ENCODE assay signal across 8 mouse cellular contexts in the genomic region with DNA sequence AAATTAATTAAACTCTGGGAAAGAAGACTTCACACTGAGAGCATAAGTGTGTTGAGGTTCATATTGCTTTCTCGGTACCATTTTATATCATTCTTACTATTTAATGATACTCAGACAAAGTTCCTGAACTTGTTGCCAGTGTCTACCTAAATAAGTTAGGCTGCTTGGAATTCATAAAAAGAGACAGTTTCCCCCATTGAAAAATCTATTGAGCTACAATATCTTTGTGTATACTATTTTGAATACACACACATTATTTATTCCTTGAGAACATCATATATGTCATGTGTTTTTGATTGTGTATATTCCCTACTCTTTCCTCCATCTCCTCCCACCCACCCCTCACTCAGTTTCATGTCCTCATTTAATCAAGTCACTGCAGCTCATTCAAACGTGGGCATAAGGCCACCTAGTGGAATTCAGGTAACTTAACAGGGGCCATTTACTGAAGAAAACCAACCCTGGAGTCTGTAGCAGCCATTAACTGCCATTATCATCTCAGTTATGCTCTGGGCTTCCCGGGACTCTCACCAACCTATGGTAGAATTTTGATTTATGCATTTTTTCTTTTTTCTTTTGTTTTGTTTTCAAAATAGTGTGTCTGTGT. TPM values are rescaled to one million over a fixed set of nuclear protein-coding genes. Genes with fewer than 3 reads are reported as not detected.
DNase-seq lines count a peak whose midpoint lies in the region; ATAC-seq and TF ChIP-seq lines count a peak whose summit lies in the region.

No protein-coding gene starts in this region.

- H3K9ac ChIP-seq in liver, adult 2 months (ENCODE audit: low read depth, low read length) = peak overlapping the region; percentile 6
- H3K9ac ChIP-seq in liver, embryonic 13.5 days = no peak overlapping the region
- H3K9ac ChIP-seq in stomach, embryonic 15.5 days = no peak overlapping the region

- DNase-seq in liver, adult 2 months (ENCODE audit: extremely low read depth, low read depth, low spot score) = peak; percentile 41
- no peak for DNase-seq in liver
- no peak for DNase-seq in liver, embryonic 13.5 days
- DNase-seq in layer of hippocampus, postnatal 36 days = no peak
- no peak for DNase-seq in layer of hippocampus, adult 9-11 months
- no peak for DNase-seq in cerebellum, adult 18-20 months

- peaks cover 4% of the 10 kb centered on the region for H3K4me1 ChIP-seq in liver, adult 2 months (ENCODE audit: control insufficient read depth, insufficient read depth, low read length)
- peaks cover 5% of the 10 kb centered on the region for H3K4me1 ChIP-seq in bone marrow macrophage, adult 2 months (ENCODE audit: control insufficient read depth, insufficient read depth, low read length)
- peaks cover 6% of the 10 kb centered on the region; the same call in 1 of the 2 replicates for H3K4me1 ChIP-seq in liver, embryonic 13.5 days (replicated peaks)
- no peaks in the 10 kb centered on the region for H3K4me1 ChIP-seq in stomach, embryonic 15.5 days

- TF ChIP-seq POLR2A in liver, adult 2 months (IDR thresholded peaks at IDR 0.05; ENCODE audit: extremely low read depth, insufficient read depth, low read length) = no peak
- no peak for TF ChIP-seq POLR2A in bone marrow macrophage, adult 2 months (IDR thresholded peaks at IDR 0.05; ENCODE audit: borderline replicate concordance, low read depth, low read length)

- no peak for ATAC-seq in liver, embryonic 13.5 days (ENCODE audit: low read depth)
- no peak for ATAC-seq in stomach, embryonic 15.5 days (ENCODE audit: insufficient read depth, low FRiP score, low read depth)

- H3K36me3 ChIP-seq in liver, adult 2 months (ENCODE audit: control insufficient read depth, insufficient read depth, low read length) = no peaks in the 10 kb centered on the region
- no peaks in the 10 kb centered on the region for H3K36me3 ChIP-seq in liver, embryonic 13.5 days
- no peaks in the 10 kb centered on the region for H3K36me3 ChIP-seq in stomach, embryonic 15.5 days

- H3K4me3 ChIP-seq in liver, adult 2 months (ENCODE audit: insufficient read depth, low read depth, low read length) = peak overlapping the region; percentile 56; the same call in 1 of the 2 replicates
- peak overlapping the region; percentile 61 for H3K4me3 ChIP-seq in bone marrow macrophage, adult 2 months (ENCODE audit: insufficient read depth, low read length)
- peak overlapping the region; percentile 41; the same call in 1 of the 2 replicates for H3K4me3 ChIP-seq in liver, embryonic 13.5 days (replicated peaks)
- H3K4me3 ChIP-seq in stomach, embryonic 15.5 days (replicated peaks) = peak overlapping the region; percentile 28; the same call in 1 of the 2 replicates

- 27% methylated on average over 3 of the region's 3 CpGs for WGBS in liver, adult 2 months
- WGBS in liver, embryonic 13.5 days (ENCODE audit: insufficient replicate concordance) = 38% methylated on average over 3 of the region's 3 CpGs
- WGBS in stomach, embryonic 15.5 days = 47% methylated on average over 3 of the region's 3 CpGs

- no peaks in the 10 kb centered on the region for H3K79me2 ChIP-seq in liver, adult 2 months (ENCODE audit: control insufficient read depth, insufficient read depth, low read length)

- peak overlapping the region; percentile 58 for H3K4me2 ChIP-seq in liver, embryonic 13.5 days
- peak overlapping the region; percentile 45 for H3K4me2 ChIP-seq in stomach, embryonic 15.5 days

- peak; percentile 34; the same call in 1 of the 2 replicates for TF ChIP-seq CTCF in liver, adult 2 months (IDR thresholded peaks at IDR 0.05; ENCODE audit: low read depth, low read length)
- TF ChIP-seq CTCF in bone marrow macrophage, adult 2 months (IDR thresholded peaks at IDR 0.05; ENCODE audit: low read depth, low read length) = no peak

- no peaks in the 10 kb centered on the region for H3K9me3 ChIP-seq in liver, embryonic 13.5 days (replicated peaks)
- no peaks in the 10 kb centered on the region for H3K9me3 ChIP-seq in stomach, embryonic 15.5 days

- H3K27ac ChIP-seq in liver, adult 2 months (replicated peaks; ENCODE audit: insufficient read depth, low read depth, low read length) = peak overlapping the region; percentile 41
- peak overlapping the region; percentile 48; the same call in 1 of the 2 replicates for H3K27ac ChIP-seq in bone marrow macrophage, adult 2 months (ENCODE audit: insufficient read depth, low read depth, low read length)
- H3K27ac ChIP-seq in liver, embryonic 13.5 days = no peak overlapping the region
- H3K27ac ChIP-seq in stomach, embryonic 15.5 days = no peak overlapping the region

- 0 out of 2 replicates have a peak, but pooled peaks cover 3% of the 10 kb centered on the region for H3K27me3 ChIP-seq in liver, adult 2 months (ENCODE audit: control insufficient read depth, insufficient read depth, low read length)
- H3K27me3 ChIP-seq in liver, embryonic 13.5 days = no peaks in the 10 kb centered on the region
- no peaks in the 10 kb centered on the region for H3K27me3 ChIP-seq in stomach, embryonic 15.5 days (replicated peaks)

RNA-seq across cellular contexts. Expression of gene Gbp2, which starts 0.7 kb away (rescaled TPM):
- 9.3 and 9.4 TPM in 2 replicates for total RNA-seq in liver, adult 2 months (2014; rRNA removed)
- 2.6 and 3.6 TPM in 2 replicates for polyA plus RNA-seq in liver, adult 2 months (2012; rRNA removed)
- 30.4 and 31.0 TPM in 2 replicates for polyA plus RNA-seq in bone marrow macrophage, adult 2 months (2012; ENCODE audit: insufficient read depth, insufficient read length, missing spikeins)
- 2.1 and 2.6 TPM in 2 replicates for polyA plus RNA-seq in liver, embryonic 13.5 days (2015; fragmentation: Nextera tagmentation; extraction: Ambion mirVana)
- 3.9 and 4.9 TPM in 2 replicates for polyA plus RNA-seq in stomach, embryonic 15.5 days (2015; fragmentation: Nextera tagmentation; extraction: Ambion mirVana)
- total RNA-seq in layer of hippocampus, postnatal 36 days (2021) = 1 to 10 TPM; 1.6 to 3.3 TPM

RNA-seq across cellular contexts. Expression of gene Gbp2b, which starts 26.4 kb away (rescaled TPM):
- 2.8 and 4.1 TPM in 2 replicates for total RNA-seq in liver, adult 2 months (2014; rRNA removed)
- 0.37 and 0.72 TPM in 2 replicates for polyA plus RNA-seq in liver, adult 2 months (2012; rRNA removed)
- not detected in 2 replicates for polyA plus RNA-seq in bone marrow macrophage, adult 2 months (2012; ENCODE audit: insufficient read depth, insufficient read length, missing spikeins)
- not detected in 2 replicates for polyA plus RNA-seq in liver, embryonic 13.5 days (2015; fragmentation: Nextera tagmentation; extraction: Ambion mirVana)
- 0.08 TPM in 1 of 2 replicates, not detected in the other for polyA plus RNA-seq in stomach, embryonic 15.5 days (2015; fragmentation: Nextera tagmentation; extraction: Ambion mirVana)
- not detected for total RNA-seq in layer of hippocampus, postnatal 36 days (2021)

Comparison
In these comparisons a context has a peak if more than half of its experiments do, and no peak if none do; other contexts are left out.
1. H3K27ac ChIP-seq: peak in liver, adult 2 months (single experiment) and bone marrow macrophage, adult 2 months (single experiment); none in liver, embryonic 13.5 days (single experiment) and stomach, embryonic 15.5 days (single experiment).
2. Peak in every context shown above with its lines, with median percentiles within 50 percentile points of each other: H3K4me3 ChIP-seq.